Mouse (Mus musculus): ENCODE results near the gene Mrs2. TPM values are rescaled to one million over a fixed set of nuclear protein-coding genes. Genes with fewer than 3 reads are reported as not detected.

The Mrs2 gene
- polyA plus RNA-seq (2015; fragmentation: Nextera tagmentation; extraction: Ambion mirVana) = 14.9 and 19.3 TPM in 2 replicates

GRCm38 (mm10) chr13:25019793-25020539, at the start of gene Mrs2:
Gene Mrs2, minus strand, starts transcription at chr13:25020379.
- peak; percentile 97 for ATAC-seq
- no peaks in the 10 kb centered on the region for H3K36me3 ChIP-seq (ENCODE audit: control insufficient read depth, insufficient read depth, low read length)
- peak within 1 kb of the TSS; percentile 86 for H3K4me2 ChIP-seq (ENCODE audit: low read length)
- H3K27ac ChIP-seq (ENCODE audit: low read length) = peak within 1 kb of the TSS; percentile 79
- peak within 1 kb of the TSS; percentile 69 for H3K4me3 ChIP-seq (ENCODE audit: low read depth, low read length)
- no peaks in the 10 kb centered on the region for H3K9me3 ChIP-seq (replicated peaks; ENCODE audit: control insufficient read depth, low read length, poor library complexity, severe bottlenecking)
- peaks cover 17% of the 10 kb centered on the region for H3K4me1 ChIP-seq (ENCODE audit: control insufficient read depth, insufficient read depth, low read length)
- H3K27me3 ChIP-seq (ENCODE audit: control insufficient read depth, insufficient read depth, low read depth, low read length) = no peaks in the 10 kb centered on the region
- under 1% methylated on average over 65 of the region's 84 CpGs for WGBS
- peak within 1 kb of the TSS; percentile 86 for H3K9ac ChIP-seq (ENCODE audit: low read depth, low read length)

- Histone ChIP-seq H3K9me3 (replicated peaks; ENCODE audit: control insufficient read depth, low read length, poor library complexity, severe bottlenecking) (no peaks in the 10 kb centered on the region), H3K4me1 (ENCODE audit: control insufficient read depth, insufficient read depth, low read length) (no peaks in the 10 kb centered on the region), H3K9ac (ENCODE audit: low read depth, low read length) (no peak overlapping the region), H3K27me3 (ENCODE audit: control insufficient read depth, insufficient read depth, low read depth, low read length) (no peaks in the 10 kb centered on the region), H3K4me3 (ENCODE audit: low read depth, low read length) (no peak overlapping the region), H3K36me3 (ENCODE audit: control insufficient read depth, insufficient read depth, low read length) (no peaks in the 10 kb centered on the region), H3K27ac (ENCODE audit: low read length) (no peak overlapping the region), H3K4me2 (ENCODE audit: low read length) (no peak overlapping the region)
- 85% methylated on average over 4 of the region's 4 CpGs for WGBS
- ATAC-seq = no peak
These were observed 49.6 kb upstream of the Mrs2 start for GRCm38 (mm10) chr13:25069765-25070164.

GRCm38 (mm10) chr13:25067183-25067582, 47.0 kb upstream of the Mrs2 start:
- no peak overlapping the region for H3K9ac ChIP-seq (ENCODE audit: low read depth, low read length)
- no peak for ATAC-seq
- 85% methylated on average over 4 of the region's 4 CpGs for WGBS

GRCm38 (mm10) chr13:25066659-25067058, 46.5 kb upstream of the Mrs2 start:
- Histone ChIP-seq H3K9ac (ENCODE audit: low read depth, low read length) (no peak overlapping the region), H3K4me1 (ENCODE audit: control insufficient read depth, insufficient read depth, low read length) (no peaks in the 10 kb centered on the region), H3K4me3 (ENCODE audit: low read depth, low read length) (no peak overlapping the region), H3K27ac (ENCODE audit: low read length) (no peak overlapping the region), H3K9me3 (replicated peaks; ENCODE audit: control insufficient read depth, low read length, poor library complexity, severe bottlenecking) (no peaks in the 10 kb centered on the region), H3K4me2 (ENCODE audit: low read length) (no peak overlapping the region), H3K36me3 (ENCODE audit: control insufficient read depth, insufficient read depth, low read length) (no peaks in the 10 kb centered on the region), H3K27me3 (ENCODE audit: control insufficient read depth, insufficient read depth, low read depth, low read length) (no peaks in the 10 kb centered on the region)
- no peak for ATAC-seq
- 93% methylated on average over 2 of the region's 2 CpGs for WGBS

More at GRCm38 (mm10) chr13:25067183-25067582, 47.0 kb upstream of the Mrs2 start:
- Histone ChIP-seq H3K27ac (ENCODE audit: low read length) (no peak overlapping the region), H3K27me3 (ENCODE audit: control insufficient read depth, insufficient read depth, low read depth, low read length) (no peaks in the 10 kb centered on the region), H3K4me3 (ENCODE audit: low read depth, low read length) (no peak overlapping the region), H3K9me3 (replicated peaks; ENCODE audit: control insufficient read depth, low read length, poor library complexity, severe bottlenecking) (no peaks in the 10 kb centered on the region), H3K36me3 (ENCODE audit: control insufficient read depth, insufficient read depth, low read length) (no peaks in the 10 kb centered on the region), H3K4me2 (ENCODE audit: low read length) (no peak overlapping the region), H3K4me1 (ENCODE audit: control insufficient read depth, insufficient read depth, low read length) (no peaks in the 10 kb centered on the region)

- WGBS = 3% methylated on average over 63 of the region's 63 CpGs
- Histone ChIP-seq H3K9ac (ENCODE audit: low read depth, low read length) (peak within 1 kb of the TSS; percentile 67), H3K4me3 (ENCODE audit: low read depth, low read length) (peak within 1 kb of the TSS; percentile 57), H3K4me1 (ENCODE audit: control insufficient read depth, insufficient read depth, low read length) (peaks cover 11% of the 10 kb centered on the region), H3K36me3 (ENCODE audit: control insufficient read depth, insufficient read depth, low read length) (no peaks in the 10 kb centered on the region), H3K4me2 (ENCODE audit: low read length) (peak within 1 kb of the TSS; percentile 96), H3K9me3 (replicated peaks; ENCODE audit: control insufficient read depth, low read length, poor library complexity, severe bottlenecking) (no peaks in the 10 kb centered on the region), H3K27me3 (ENCODE audit: control insufficient read depth, insufficient read depth, low read depth, low read length) (no peaks in the 10 kb centered on the region; the same call in 1 of the 2 replicates), H3K27ac (ENCODE audit: low read length) (peak within 1 kb of the TSS; percentile 38; the same call in 1 of the 2 replicates)
- peak; percentile 79 for ATAC-seq
These were observed 35.9 kb upstream of the Mrs2 start, which contains the start of gene Dcdc2a for GRCm38 (mm10) chr13:25055873-25056667. Gene Dcdc2a, plus strand, starts transcription at chr13:25056004.

GRCm38 (mm10) chr13:25055111-25055554, 35.0 kb upstream of the Mrs2 start:
- no peaks in the 10 kb centered on the region; the same call in 1 of the 2 replicates for H3K9me3 ChIP-seq (replicated peaks; ENCODE audit: control insufficient read depth, low read length, poor library complexity, severe bottlenecking)
- H3K4me3 ChIP-seq (ENCODE audit: low read depth, low read length) = peak overlapping the region; percentile 57
- WGBS = 0% methylated on average over 35 of the region's 35 CpGs
- H3K4me1 ChIP-seq (ENCODE audit: control insufficient read depth, insufficient read depth, low read length) = peaks cover 11% of the 10 kb centered on the region
- H3K4me2 ChIP-seq (ENCODE audit: low read length) = peak overlapping the region; percentile 96
- peak; percentile 94 for ATAC-seq
- peak overlapping the region; percentile 67 for H3K9ac ChIP-seq (ENCODE audit: low read depth, low read length)
- peak overlapping the region; percentile 38; the same call in 1 of the 2 replicates for H3K27ac ChIP-seq (ENCODE audit: low read length)
- H3K36me3 ChIP-seq (ENCODE audit: control insufficient read depth, insufficient read depth, low read length) = no peaks in the 10 kb centered on the region
- no peaks in the 10 kb centered on the region for H3K27me3 ChIP-seq (ENCODE audit: control insufficient read depth, insufficient read depth, low read depth, low read length)

GRCm38 (mm10) chr13:25052671-25053070, 32.5 kb upstream of the Mrs2 start:
- Histone ChIP-seq H3K36me3 (ENCODE audit: control insufficient read depth, insufficient read depth, low read length) (no peaks in the 10 kb centered on the region), H3K9ac (ENCODE audit: low read depth, low read length) (no peak overlapping the region), H3K4me3 (ENCODE audit: low read depth, low read length) (no peak overlapping the region), H3K9me3 (replicated peaks; ENCODE audit: control insufficient read depth, low read length, poor library complexity, severe bottlenecking) (no peaks in the 10 kb centered on the region; the same call in 1 of the 2 replicates), H3K27ac (ENCODE audit: low read length) (no peak overlapping the region), H3K4me1 (ENCODE audit: control insufficient read depth, insufficient read depth, low read length) (peaks cover 11% of the 10 kb centered on the region), H3K4me2 (ENCODE audit: low read length) (no peak overlapping the region), H3K27me3 (ENCODE audit: control insufficient read depth, insufficient read depth, low read depth, low read length) (no peaks in the 10 kb centered on the region)
- ATAC-seq = no peak
- WGBS = 92% methylated on average over 5 of the region's 5 CpGs

- H3K4me2 ChIP-seq (ENCODE audit: low read length) = no peak overlapping the region
- WGBS = 78% methylated on average over 2 of the region's 2 CpGs
- no peaks in the 10 kb centered on the region for H3K36me3 ChIP-seq (ENCODE audit: control insufficient read depth, insufficient read depth, low read length)
- H3K4me3 ChIP-seq (ENCODE audit: low read depth, low read length) = no peak overlapping the region
- no peak for ATAC-seq
- H3K9ac ChIP-seq (ENCODE audit: low read depth, low read length) = no peak overlapping the region
- H3K27me3 ChIP-seq (ENCODE audit: control insufficient read depth, insufficient read depth, low read depth, low read length) = no peaks in the 10 kb centered on the region
- H3K27ac ChIP-seq (ENCODE audit: low read length) = no peak overlapping the region
- H3K4me1 ChIP-seq (ENCODE audit: control insufficient read depth, insufficient read depth, low read length) = no peaks in the 10 kb centered on the region
- H3K9me3 ChIP-seq (replicated peaks; ENCODE audit: control insufficient read depth, low read length, poor library complexity, severe bottlenecking) = no peaks in the 10 kb centered on the region
These were observed 19.3 kb upstream of the Mrs2 start for GRCm38 (mm10) chr13:25039488-25039887.

- Histone ChIP-seq H3K27ac (ENCODE audit: low read length) (no peak overlapping the region), H3K9me3 (replicated peaks; ENCODE audit: control insufficient read depth, low read length, poor library complexity, severe bottlenecking) (no peaks in the 10 kb centered on the region), H3K36me3 (ENCODE audit: control insufficient read depth, insufficient read depth, low read length) (no peaks in the 10 kb centered on the region), H3K4me3 (ENCODE audit: low read depth, low read length) (no peak overlapping the region), H3K9ac (ENCODE audit: low read depth, low read length) (no peak overlapping the region), H3K27me3 (ENCODE audit: control insufficient read depth, insufficient read depth, low read depth, low read length) (no peaks in the 10 kb centered on the region; the same call in 1 of the 2 replicates), H3K4me2 (ENCODE audit: low read length) (no peak overlapping the region), H3K4me1 (ENCODE audit: control insufficient read depth, insufficient read depth, low read length) (no peaks in the 10 kb centered on the region)
- ATAC-seq = no peak
- WGBS = 70% methylated on average over 3 of the region's 3 CpGs
These were observed 6.9 kb upstream of the Mrs2 start for GRCm38 (mm10) chr13:25027114-25027425.
